10 mouse cellular contexts compared by ENCODE assay signal in genomic region chr2:165700252-165700908, GRCm38 (mm10).
DNase-seq lines count a peak whose midpoint lies in the region; ATAC-seq lines count a peak whose summit lies in the region.
"Had no signal": no experiment of that assay in that cellular context is flagged by ENCODE, and none has a peak within 500 bp of the region (broad histone marks: within the 10 kb centered on the region; RNA-seq: fewer than 3 reads in every experiment).

No protein-coding gene starts in this region.

- H3K4me2 ChIP-seq in midbrain, embryonic 15.5 days = no peak overlapping the region
- H3K4me2 ChIP-seq in hindbrain, embryonic 16.5 days (ENCODE audit: low read length) = no peak overlapping the region
- peak overlapping the region; percentile 36 for H3K4me2 ChIP-seq in neural tube, embryonic 12.5 days (replicated peaks)
- H3K4me2 ChIP-seq: lung, embryonic 15.5 days had no signal

- 51% methylated on average over 19 of the region's 19 CpGs for WGBS in midbrain, embryonic 10.5 days
- 28% methylated on average over 19 of the region's 19 CpGs for WGBS in midbrain, embryonic 15.5 days
- 24% methylated on average over 19 of the region's 19 CpGs for WGBS in hindbrain, embryonic 16.5 days
- 9% methylated on average over 19 of the region's 19 CpGs for WGBS in neural tube, embryonic 12.5 days

- peaks cover 7% of the 10 kb centered on the region; the same call in 1 of the 2 replicates for H3K27me3 ChIP-seq in midbrain, embryonic 10.5 days (ENCODE audit: low read depth, poor library complexity, severe bottlenecking)
- H3K27me3 ChIP-seq in midbrain, embryonic 15.5 days (replicated peaks) = no peaks in the 10 kb centered on the region
- H3K27me3 ChIP-seq in hindbrain, embryonic 16.5 days (replicated peaks; ENCODE audit: control insufficient read depth, insufficient read depth, low read length) = no peaks in the 10 kb centered on the region
- no peaks in the 10 kb centered on the region; the same call in 1 of the 2 replicates for H3K27me3 ChIP-seq in neural tube, embryonic 12.5 days (replicated peaks)

- no peak for ATAC-seq in midbrain, embryonic 15.5 days (replicated peaks)
- ATAC-seq in hindbrain, embryonic 16.5 days = 0 out of 2 replicates have a peak, but pooled peaks have one; percentile 61
- ATAC-seq in neural tube, embryonic 12.5 days (ENCODE audit: low FRiP score, low read depth) = peak; percentile 73
- no peak for ATAC-seq in megakaryocyte-erythroid progenitor cell, adult 5-6 weeks (replicated peaks; ENCODE audit: low FRiP score, low TSS enrichment, poor library complexity, severe bottlenecking)

- H3K4me1 ChIP-seq in midbrain, embryonic 10.5 days = peaks cover 37% of the 10 kb centered on the region
- H3K4me1 ChIP-seq in midbrain, embryonic 15.5 days = no peaks in the 10 kb centered on the region
- no peaks in the 10 kb centered on the region for H3K4me1 ChIP-seq in hindbrain, embryonic 16.5 days (ENCODE audit: control insufficient read depth, insufficient read depth, low read depth, low read length)
- H3K4me1 ChIP-seq in neural tube, embryonic 12.5 days = peaks cover 25% of the 10 kb centered on the region
- H3K4me1 ChIP-seq: lung, embryonic 15.5 days had no signal

- no peaks in the 10 kb centered on the region for H3K9me3 ChIP-seq in midbrain, embryonic 10.5 days (replicated peaks)
- H3K9me3 ChIP-seq in midbrain, embryonic 15.5 days = no peaks in the 10 kb centered on the region
- H3K9me3 ChIP-seq in hindbrain, embryonic 16.5 days (ENCODE audit: control insufficient read depth, low read length) = no peaks in the 10 kb centered on the region
- H3K9me3 ChIP-seq in neural tube, embryonic 12.5 days = no peaks in the 10 kb centered on the region
- H3K9me3 ChIP-seq: lung, embryonic 15.5 days had no signal

- DNase-seq in adrenal gland, adult 2 months = peak; percentile 3
- no peak for DNase-seq in adrenal gland, postnatal 25 days
- peak; percentile 55 for DNase-seq in midbrain, embryonic 10.5 days (ENCODE audit: low spot score)
- no peak for DNase-seq in urinary bladder, postnatal 14 days (ENCODE audit: low spot score)
- DNase-seq: right cerebral cortex, postnatal 25 days had no signal

- H3K36me3 ChIP-seq in midbrain, embryonic 10.5 days = no peaks in the 10 kb centered on the region
- H3K36me3 ChIP-seq in midbrain, embryonic 15.5 days (replicated peaks) = no peaks in the 10 kb centered on the region
- no peaks in the 10 kb centered on the region for H3K36me3 ChIP-seq in hindbrain, embryonic 16.5 days (ENCODE audit: control insufficient read depth, insufficient read depth, low read length)
- no peaks in the 10 kb centered on the region for H3K36me3 ChIP-seq in neural tube, embryonic 12.5 days
- H3K36me3 ChIP-seq: lung, embryonic 15.5 days had no signal

- no peak overlapping the region for H3K4me3 ChIP-seq in midbrain, embryonic 10.5 days
- no peak overlapping the region for H3K4me3 ChIP-seq in midbrain, embryonic 15.5 days
- H3K4me3 ChIP-seq in hindbrain, embryonic 16.5 days (ENCODE audit: low read length) = no peak overlapping the region
- no peak overlapping the region for H3K4me3 ChIP-seq in neural tube, embryonic 12.5 days
- H3K4me3 ChIP-seq: lung, embryonic 15.5 days had no signal

- H3K9ac ChIP-seq in midbrain, embryonic 15.5 days = no peak overlapping the region
- H3K9ac ChIP-seq in hindbrain, embryonic 16.5 days (ENCODE audit: low read depth, low read length) = 0 out of 2 replicates have a peak overlapping the region, but pooled peaks have one; percentile 5
- no peak overlapping the region for H3K9ac ChIP-seq in neural tube, embryonic 12.5 days
- H3K9ac ChIP-seq: lung, embryonic 15.5 days had no signal

- peak overlapping the region; percentile 47 for H3K27ac ChIP-seq in midbrain, embryonic 10.5 days (replicated peaks)
- no peak overlapping the region for H3K27ac ChIP-seq in midbrain, embryonic 15.5 days
- H3K27ac ChIP-seq in hindbrain, embryonic 16.5 days (ENCODE audit: low read depth, low read length) = no peak overlapping the region
- H3K27ac ChIP-seq in neural tube, embryonic 12.5 days = peak overlapping the region; percentile 27
- H3K27ac ChIP-seq: lung, embryonic 15.5 days had no signal

Comparison
In these comparisons a context has a peak if more than half of its experiments do, and no peak if none do; other contexts are left out.
1. DNase-seq: peak in adrenal gland, adult 2 months (single experiment) and midbrain, embryonic 10.5 days (single experiment); none in adrenal gland, postnatal 25 days (single experiment) and urinary bladder, postnatal 14 days (single experiment).
2. H3K27ac ChIP-seq: peak in midbrain, embryonic 10.5 days (single experiment) and neural tube, embryonic 12.5 days (single experiment); none in midbrain, embryonic 15.5 days (single experiment) and hindbrain, embryonic 16.5 days (single experiment).
3. ATAC-seq: peak in hindbrain, embryonic 16.5 days (single experiment) and neural tube, embryonic 12.5 days (single experiment); none in midbrain, embryonic 15.5 days (single experiment) and megakaryocyte-erythroid progenitor cell, adult 5-6 weeks (single experiment).